Mouse (Mus musculus) CD4-positive, CD25-positive, alpha-beta regulatory T cell, adult 2 months (primary cell): ENCODE measurements around the gene Rnase1.
A peak's percentile ranks its signal among the peaks of the same experiment; 100 is the strongest.

Experiments used
- DNase-seq: peaks from one replicate; pipeline ENCODE4 v3.0.0-alpha.2; 2012; ENCODE audit warnings: low read depth, low spot score

Rnase1 gene

GRCm38 (mm10) chr14:51142119-51142518, 4.5 kb downstream of the Rnase1 start:
- no peak for DNase-seq

DNA sequence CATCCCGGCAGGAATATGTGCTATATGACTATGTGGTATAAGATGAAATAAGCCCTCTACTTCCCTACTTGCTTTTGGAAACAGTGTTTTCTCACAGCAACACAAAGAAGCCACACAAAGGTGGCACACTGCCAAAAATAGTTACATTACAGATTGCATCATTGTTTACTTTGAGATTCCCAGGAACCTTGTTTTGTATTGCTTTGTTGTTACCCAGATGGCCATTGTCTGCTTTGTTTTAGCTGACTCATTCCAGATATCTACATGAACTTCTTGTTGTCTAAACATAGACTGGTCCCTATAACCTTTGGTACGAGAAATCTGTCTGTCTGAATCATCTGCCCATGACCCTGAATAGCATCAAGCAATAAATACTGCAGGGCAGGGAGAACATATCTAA, 6.2 kb downstream of the Rnase1 start:
- DNase-seq: no peak

- no peak for DNase-seq
Observed at GRCm38 (mm10) chr14:51132372-51132771, 14.2 kb downstream of the Rnase1 start.

DNA sequence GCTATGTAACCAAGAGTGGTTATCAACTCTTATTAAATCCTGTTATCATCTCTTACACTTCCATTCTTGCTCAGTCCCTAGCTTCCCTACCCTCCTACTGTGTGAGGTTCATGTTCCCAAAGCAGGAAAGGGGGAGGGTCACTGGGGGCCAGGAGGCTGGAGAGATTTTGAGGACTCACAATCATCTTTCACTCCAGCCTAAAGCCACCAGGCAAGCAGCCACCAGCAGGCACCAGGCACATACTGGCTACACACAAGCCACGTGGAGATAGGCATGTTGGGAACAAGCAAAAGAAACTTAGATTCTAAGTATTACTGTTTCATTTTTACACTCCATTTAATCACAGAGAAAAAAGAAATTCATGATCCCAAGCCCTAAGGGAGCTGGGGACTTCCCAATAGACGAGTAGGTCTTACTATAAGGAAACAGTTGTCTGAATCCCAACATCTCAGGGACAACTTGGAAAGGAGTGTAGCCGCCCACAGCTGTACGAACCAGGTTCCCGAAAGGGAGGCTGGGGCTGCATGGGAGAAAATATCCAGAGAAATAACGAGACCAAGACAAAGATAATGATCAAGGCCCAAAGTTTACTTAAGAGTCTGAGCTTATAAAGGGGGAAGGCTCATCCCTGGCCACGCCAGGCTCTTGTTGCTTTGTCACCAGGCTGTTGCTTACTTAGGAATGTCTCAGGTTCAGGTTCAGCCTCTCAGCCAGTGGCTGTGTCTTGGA, 15.3 kb downstream of the Rnase1 start:
- no peak for DNase-seq

DNA sequence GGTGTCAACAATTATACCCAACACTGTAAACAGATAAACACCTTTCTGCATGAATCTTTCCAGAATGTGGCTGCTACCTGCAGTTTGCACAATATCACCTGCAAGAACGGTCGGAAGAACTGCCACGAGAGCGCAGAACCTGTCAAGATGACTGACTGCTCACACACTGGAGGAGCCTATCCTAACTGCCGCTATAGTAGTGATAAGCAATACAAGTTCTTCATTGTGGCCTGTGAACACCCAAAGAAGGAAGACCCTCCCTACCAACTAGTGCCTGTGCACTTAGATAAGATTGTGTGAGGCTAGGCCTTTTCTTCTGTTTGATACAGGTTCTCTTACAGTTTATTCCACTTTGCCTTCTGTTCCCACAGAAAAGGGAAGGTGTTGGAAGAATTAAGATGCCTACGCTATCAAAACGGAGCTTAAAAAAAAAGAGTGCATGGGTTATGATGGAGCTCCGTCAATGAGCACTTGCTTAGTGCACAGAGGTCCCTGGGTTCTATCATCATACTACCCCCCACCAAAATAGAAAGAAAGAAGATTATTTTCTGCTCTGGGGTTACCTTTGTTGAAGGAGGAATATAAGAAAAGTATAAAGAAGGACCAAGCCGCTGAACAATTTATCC, 16.2 kb downstream of the Rnase1 start:
- DNase-seq: no peak

- DNase-seq: no peak
Observed at GRCm38 (mm10) chr14:51129624-51129975, 17.0 kb downstream of the Rnase1 start.

DNA sequence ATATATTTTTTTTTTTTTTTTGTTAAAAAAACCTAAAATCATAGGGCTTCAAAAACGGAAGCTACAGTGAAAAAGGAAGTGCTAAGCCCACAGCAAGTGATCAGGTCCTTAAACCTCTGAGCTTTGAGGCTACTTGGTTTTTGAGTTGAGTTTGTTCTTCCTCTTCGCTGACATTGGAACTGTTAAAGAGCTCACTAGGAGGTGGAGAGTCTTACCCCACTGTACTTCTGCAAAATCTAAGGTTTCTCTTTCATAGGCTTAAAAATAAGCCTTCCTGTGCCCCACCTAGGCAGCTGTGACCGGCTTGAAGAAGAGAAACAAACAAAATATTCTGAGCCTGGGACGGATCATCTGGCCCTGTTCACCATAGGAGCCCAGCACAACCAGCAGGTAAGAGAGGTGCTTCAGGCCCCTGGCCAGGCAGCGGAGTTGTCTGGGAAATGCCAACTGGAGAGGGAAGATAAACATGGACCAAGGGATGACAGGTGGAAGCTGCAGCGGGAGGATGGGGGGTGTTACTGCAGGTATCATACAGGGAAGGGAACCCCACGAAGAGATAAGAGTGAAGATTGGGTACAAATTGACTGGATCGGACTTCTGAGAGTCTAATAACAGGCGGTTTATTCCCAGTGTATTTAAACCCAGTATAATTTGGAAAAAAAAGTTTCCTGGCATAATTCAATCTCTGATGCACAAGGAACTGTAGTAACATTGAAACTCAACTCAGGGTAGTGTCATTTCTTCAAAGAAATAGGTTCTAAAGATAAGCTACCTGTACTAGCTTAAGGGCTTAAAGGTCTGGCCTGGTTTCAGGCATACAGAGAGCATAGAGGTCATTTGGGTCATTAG, 17.6 kb downstream of the Rnase1 start:
- no peak for DNase-seq

- DNase-seq: no peak
Observed at GRCm38 (mm10) chr14:51127648-51128258, 18.8 kb downstream of the Rnase1 start.

DNA sequence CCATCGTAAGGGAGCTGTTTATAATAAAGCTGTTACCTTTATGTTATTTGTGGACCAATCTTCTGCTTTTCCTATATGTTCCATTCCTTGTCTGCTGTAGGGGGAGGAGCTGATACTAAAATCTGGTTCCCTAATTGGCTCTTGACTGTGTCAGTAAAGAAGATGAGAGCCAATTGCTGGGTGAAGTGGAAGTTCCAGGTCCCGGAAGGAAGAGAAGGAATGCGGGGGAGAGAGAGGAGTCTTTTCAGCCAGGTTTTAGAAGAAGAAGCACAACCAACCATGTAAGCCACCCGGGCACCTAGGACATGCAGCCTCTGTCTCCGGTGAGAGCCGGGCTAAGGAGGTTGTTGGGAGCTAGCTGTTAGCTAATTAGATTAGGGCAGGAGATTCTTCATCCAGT, 20.9 kb downstream of the Rnase1 start:
- DNase-seq: no peak

DNA sequence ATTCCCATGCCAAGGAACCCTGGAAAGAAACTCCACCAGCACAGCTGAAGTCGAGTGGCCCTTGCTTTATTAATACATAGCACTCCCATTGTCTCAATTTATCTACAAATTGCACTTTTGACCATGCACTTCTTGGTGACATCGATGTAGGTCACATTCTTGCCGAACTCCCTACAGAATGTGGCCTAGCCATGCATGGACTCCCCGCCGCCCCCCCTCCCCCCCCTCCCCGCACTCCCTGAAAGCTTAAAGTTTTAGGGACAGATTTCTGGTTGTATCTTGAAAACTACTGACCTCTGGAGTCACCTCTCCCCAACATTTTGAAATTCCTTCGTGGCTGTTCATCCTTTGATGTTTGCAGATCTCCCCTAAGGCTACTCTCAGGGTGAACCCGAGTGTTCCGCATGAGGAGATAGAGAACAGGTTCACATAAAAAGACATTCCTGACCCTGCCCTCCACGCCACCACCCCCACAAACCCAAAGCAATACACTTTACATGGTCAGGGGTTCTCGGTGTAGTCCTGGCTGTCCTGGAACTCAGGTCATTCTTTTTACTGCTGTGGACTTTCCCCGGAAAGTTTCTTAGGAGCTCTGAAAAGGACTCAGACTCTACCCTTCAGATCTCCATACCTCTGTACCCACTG, 32.5 kb downstream of the Rnase1 start, which contains the start of gene Eddm3b:
Eddm3b (plus strand) TSS at position 511 of the 645 bp plus-strand sequence.
- DNase-seq: no peak

DNA sequence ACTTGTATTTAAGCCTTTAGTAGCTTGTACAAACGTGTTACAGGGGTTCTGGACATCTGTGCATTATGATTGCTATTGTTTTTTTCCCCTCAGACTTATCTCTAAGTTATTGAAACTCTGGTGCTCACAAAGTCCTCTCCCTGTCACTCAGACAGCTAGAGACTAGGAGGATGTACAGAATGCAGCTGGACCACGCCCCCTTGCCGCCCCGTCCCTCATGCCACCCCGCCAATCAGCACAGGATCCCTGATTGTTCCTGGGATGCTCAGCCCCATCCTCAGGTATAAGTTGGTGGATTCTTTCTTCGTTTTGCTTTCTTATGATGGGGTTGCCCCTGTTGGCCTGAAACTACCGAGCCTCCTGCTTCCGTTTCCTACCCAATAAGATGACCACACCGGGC, 33.1 kb downstream of the Rnase1 start:
- DNase-seq: no peak

DNA sequence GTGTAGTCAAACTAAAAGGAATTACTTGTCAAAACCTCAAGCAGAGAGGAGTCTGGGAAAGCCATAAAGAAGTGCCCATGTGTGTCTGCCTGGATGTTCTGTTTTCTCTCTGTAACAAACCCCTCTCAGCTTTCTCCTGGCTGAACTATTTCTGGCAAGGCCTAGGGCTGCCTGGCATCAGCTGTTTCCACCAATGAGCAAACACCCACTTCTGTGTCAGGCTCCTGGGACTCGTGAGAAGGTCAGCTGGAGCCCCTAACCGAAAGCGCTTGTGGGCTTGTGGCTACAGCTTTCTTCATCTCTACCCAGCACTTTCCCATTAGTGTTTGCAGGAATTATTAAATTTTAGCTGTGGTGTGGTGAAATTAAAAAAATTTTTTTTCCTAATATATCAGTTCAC, 34.6 kb downstream of the Rnase1 start:
- no peak for DNase-seq

GRCm38 (mm10) chr14:51106449-51106967, 40.1 kb downstream of the Rnase1 start:
- no peak for DNase-seq

GRCm38 (mm10) chr14:51104366-51104765, 42.2 kb downstream of the Rnase1 start:
- DNase-seq: no peak

- peak; percentile 83 for DNase-seq
Observed at GRCm38 (mm10) chr14:51103217-51103616, 43.4 kb downstream of the Rnase1 start.

DNA sequence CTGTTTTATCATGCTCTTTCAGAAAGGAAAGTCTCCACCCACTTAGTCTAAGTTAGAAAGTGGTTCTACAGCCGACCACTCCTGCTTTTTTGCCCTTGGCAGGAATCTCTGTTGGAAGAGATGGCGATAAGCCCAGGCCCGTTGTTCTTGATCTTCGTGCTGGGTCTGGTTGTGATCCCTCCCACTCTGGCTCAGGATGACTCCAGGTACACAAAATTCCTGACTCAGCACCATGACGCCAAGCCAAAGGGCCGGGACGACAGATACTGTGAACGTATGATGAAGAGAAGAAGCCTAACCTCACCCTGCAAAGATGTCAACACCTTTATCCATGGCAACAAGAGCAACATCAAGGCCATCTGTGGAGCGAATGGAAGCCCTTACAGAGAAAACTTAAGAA, 45.3 kb downstream of the Rnase1 start:
- no peak for DNase-seq

- DNase-seq: no peak
Observed at GRCm38 (mm10) chr14:51098921-51099320, 47.7 kb downstream of the Rnase1 start.

- DNase-seq: peak; percentile 68
Observed at GRCm38 (mm10) chr14:51098300-51098699, 48.3 kb downstream of the Rnase1 start.

- no peak for DNase-seq
Observed at GRCm38 (mm10) chr14:51095736-51096524, 50.7 kb downstream of the Rnase1 start.
